Mouse (Mus musculus): ENCODE results near the gene Hoxd10.

Hoxd10 gene

GRCm38 (mm10) chr2:74680561-74681398 lies 10.9 kb upstream of the Hoxd10 start:
- DNase-seq (ENCODE audit: low read depth, low spot score): no peak

- no peak for DNase-seq (ENCODE audit: low read depth, low spot score)
Observed at GRCm38 (mm10) chr2:74681594-74682531, 9.9 kb upstream of the Hoxd10 start.

GRCm38 (mm10) chr2:74682796-74683195 lies 8.9 kb upstream of the Hoxd10 start:
- DNase-seq (ENCODE audit: low read depth, low spot score): no peak

GRCm38 (mm10) chr2:74683471-74683951 lies 8.2 kb upstream of the Hoxd10 start:
- no peak for DNase-seq (ENCODE audit: low read depth, low spot score)

GRCm38 (mm10) chr2:74684106-74684505 lies 7.6 kb upstream of the Hoxd10 start:
- DNase-seq (ENCODE audit: low read depth, low spot score): no peak

GRCm38 (mm10) chr2:74685059-74685603 lies 6.6 kb upstream of the Hoxd10 start:
- no peak for DNase-seq (ENCODE audit: low read depth, low spot score)

- peak; percentile 36 for DNase-seq (ENCODE audit: low read depth, low spot score)
Observed at GRCm38 (mm10) chr2:74686301-74686987, 5.3 kb upstream of the Hoxd10 start.

- no peak for DNase-seq (ENCODE audit: low read depth, low spot score)
Observed at GRCm38 (mm10) chr2:74686988-74687697, 4.6 kb upstream of the Hoxd10 start.

- no peak for DNase-seq (ENCODE audit: low read depth, low spot score)
Observed at GRCm38 (mm10) chr2:74687698-74688555, 3.8 kb upstream of the Hoxd10 start.

GRCm38 (mm10) chr2:74688795-74689573 lies 2.7 kb upstream of the Hoxd10 start:
- DNase-seq (ENCODE audit: low read depth, low spot score): no peak

- DNase-seq (ENCODE audit: low read depth, low spot score): no peak
Observed at GRCm38 (mm10) chr2:74689574-74690337, 2.0 kb upstream of the Hoxd10 start.

GRCm38 (mm10) chr2:74690338-74690716 lies 1.4 kb upstream of the Hoxd10 start:
- no peak for DNase-seq (ENCODE audit: low read depth, low spot score)

GRCm38 (mm10) chr2:74691995-74692807 lies 477 bp downstream of the Hoxd10 start:
- DNase-seq (ENCODE audit: low read depth, low spot score): no peak

- no peak for DNase-seq (ENCODE audit: low read depth, low spot score)
Observed at GRCm38 (mm10) chr2:74692808-74693431, 1.2 kb downstream of the Hoxd10 start.

GRCm38 (mm10) chr2:74693432-74693827 lies 1.7 kb downstream of the Hoxd10 start:
- no peak for DNase-seq (ENCODE audit: low read depth, low spot score)

GRCm38 (mm10) chr2:74694066-74694465 lies 2.3 kb downstream of the Hoxd10 start:
- no peak for DNase-seq (ENCODE audit: low read depth, low spot score)

GRCm38 (mm10) chr2:74695383-74695782 lies 3.7 kb downstream of the Hoxd10 start:
- DNase-seq (ENCODE audit: low read depth, low spot score): no peak
